8 mouse cellular contexts compared by ENCODE assay signal in genomic region chr11:59965227-59966101, GRCm38 (mm10). TPM values are rescaled to one million over a fixed set of nuclear protein-coding genes. Genes with fewer than 3 reads are reported as not detected.
DNase-seq lines count a peak whose midpoint lies in the region; ATAC-seq and TF ChIP-seq lines count a peak whose summit lies in the region.

No protein-coding gene starts in this region.

- H3K4me1 ChIP-seq in embryonic facial prominence, embryonic 15.5 days, result peaks cover 37% of the 10 kb centered on the region
- peaks cover 64% of the 10 kb centered on the region for H3K4me1 ChIP-seq in heart, embryonic 10.5 days
- H3K4me1 ChIP-seq in kidney, embryonic 14.5 days (ENCODE audit: control insufficient read depth, insufficient read depth, low read length), result peaks cover 19% of the 10 kb centered on the region
- H3K4me1 ChIP-seq in limb, embryonic 14.5 days (ENCODE audit: control insufficient read depth, insufficient read depth, low read length), result peaks cover 17% of the 10 kb centered on the region
- H3K4me1 ChIP-seq in midbrain, embryonic 15.5 days, result peaks cover 25% of the 10 kb centered on the region

- peak overlapping the region; percentile 97 for H3K4me2 ChIP-seq in embryonic facial prominence, embryonic 15.5 days (replicated peaks)
- H3K4me2 ChIP-seq in kidney, embryonic 14.5 days (replicated peaks; ENCODE audit: low read depth, low read length), result peak overlapping the region; percentile 96
- H3K4me2 ChIP-seq in limb, embryonic 14.5 days (replicated peaks; ENCODE audit: low read depth, low read length, severe bottlenecking), result peak overlapping the region; percentile 97
- H3K4me2 ChIP-seq in midbrain, embryonic 15.5 days, result peak overlapping the region; percentile 77

- ATAC-seq in embryonic facial prominence, embryonic 15.5 days (ENCODE audit: insufficient number of reproducible peaks, low FRiP score, low TSS enrichment, low read depth), result peak; percentile 77
- ATAC-seq in kidney, embryonic 14.5 days (ENCODE audit: low FRiP score, low TSS enrichment), result peak; percentile 85
- ATAC-seq in limb, embryonic 14.5 days (ENCODE audit: low FRiP score, low read depth), result peak; percentile 78
- ATAC-seq in midbrain, embryonic 15.5 days (replicated peaks), result peak; percentile 65

- 24% methylated on average over 25 of the region's 25 CpGs for WGBS in embryonic facial prominence, embryonic 15.5 days
- 30% methylated on average over 25 of the region's 25 CpGs for whole genome bisulfite sequencing in heart, embryonic 10.5 days
- 22% methylated on average over 25 of the region's 25 CpGs for WGBS in kidney, embryonic 14.5 days
- 26% methylated on average over 25 of the region's 25 CpGs for WGBS in limb, embryonic 14.5 days
- 38% methylated on average over 25 of the region's 25 CpGs for WGBS in midbrain, embryonic 15.5 days

- H3K9me3 ChIP-seq in embryonic facial prominence, embryonic 15.5 days (replicated peaks), result no peaks in the 10 kb centered on the region
- no peaks in the 10 kb centered on the region for H3K9me3 ChIP-seq in heart, embryonic 10.5 days
- H3K9me3 ChIP-seq in kidney, embryonic 14.5 days (ENCODE audit: control insufficient read depth, low read length), result no peaks in the 10 kb centered on the region
- no peaks in the 10 kb centered on the region for H3K9me3 ChIP-seq in limb, embryonic 14.5 days (ENCODE audit: control insufficient read depth, low read length)
- no peaks in the 10 kb centered on the region for H3K9me3 ChIP-seq in midbrain, embryonic 15.5 days

- DNase-seq in 3T3-L1 (ENCODE audit: low read depth, low spot score), result peak; percentile 68
- DNase-seq in adrenal gland, postnatal 36 days, result peak; percentile 85 to 88
- DNase-seq in heart, embryonic 10.5 days (ENCODE audit: low spot score), result peak; percentile 94
- DNase-seq in limb, embryonic 14.5 days (ENCODE audit: low spot score), result peak; percentile 68
- peak; percentile 52 to 77 for DNase-seq in spleen, adult 18-20 months

- peak overlapping the region; percentile 51 for H3K4me3 ChIP-seq in embryonic facial prominence, embryonic 15.5 days (replicated peaks)
- peak overlapping the region; percentile 70 for H3K4me3 ChIP-seq in heart, embryonic 10.5 days
- peak overlapping the region; percentile 49 for H3K4me3 ChIP-seq in kidney, embryonic 14.5 days (ENCODE audit: low read length)
- H3K4me3 ChIP-seq in limb, embryonic 14.5 days (replicated peaks; ENCODE audit: low read length), result peak overlapping the region; percentile 44
- H3K4me3 ChIP-seq in midbrain, embryonic 15.5 days, result peak overlapping the region; percentile 37

- TF ChIP-seq POLR2A in limb, embryonic 14.5 days (IDR thresholded peaks at IDR 0.05; ENCODE audit: borderline replicate concordance, extremely low read depth, insufficient read depth, insufficient read length), result no peak

- peak overlapping the region; percentile 68; the same call in 1 of the 2 replicates for H3K27ac ChIP-seq in embryonic facial prominence, embryonic 15.5 days (replicated peaks)
- peak overlapping the region; percentile 88 for H3K27ac ChIP-seq in heart, embryonic 10.5 days
- H3K27ac ChIP-seq in kidney, embryonic 14.5 days (ENCODE audit: low read depth, low read length), result peak overlapping the region; percentile 69
- H3K27ac ChIP-seq in limb, embryonic 14.5 days (replicated peaks; ENCODE audit: low read depth, low read length), result 0 out of 2 replicates have a peak overlapping the region, but pooled peaks have one; percentile 28
- no peak overlapping the region for H3K27ac ChIP-seq in midbrain, embryonic 15.5 days

- H3K9ac ChIP-seq in embryonic facial prominence, embryonic 15.5 days, result peak overlapping the region; percentile 35
- peak overlapping the region; percentile 60 for H3K9ac ChIP-seq in kidney, embryonic 14.5 days (ENCODE audit: low read depth, low read length)
- H3K9ac ChIP-seq in limb, embryonic 14.5 days (ENCODE audit: low read depth, low read length, severe bottlenecking), result peak overlapping the region; percentile 58
- peak overlapping the region; percentile 22 for H3K9ac ChIP-seq in midbrain, embryonic 15.5 days

- peaks cover 28% of the 10 kb centered on the region for H3K27me3 ChIP-seq in embryonic facial prominence, embryonic 15.5 days
- H3K27me3 ChIP-seq in heart, embryonic 10.5 days (ENCODE audit: insufficient read depth, poor library complexity, severe bottlenecking), result peaks cover 11% of the 10 kb centered on the region
- H3K27me3 ChIP-seq in kidney, embryonic 14.5 days (ENCODE audit: control insufficient read depth, insufficient read depth, low read length), result peaks cover 19% of the 10 kb centered on the region; the same call in 1 of the 2 replicates
- H3K27me3 ChIP-seq in limb, embryonic 14.5 days (ENCODE audit: control insufficient read depth, insufficient read depth, low read length), result peaks cover 26% of the 10 kb centered on the region
- H3K27me3 ChIP-seq in midbrain, embryonic 15.5 days (replicated peaks), result peaks cover 31% of the 10 kb centered on the region

- peaks cover 17% of the 10 kb centered on the region for H3K36me3 ChIP-seq in embryonic facial prominence, embryonic 15.5 days
- peaks cover 20% of the 10 kb centered on the region for H3K36me3 ChIP-seq in heart, embryonic 10.5 days
- peaks cover 17% of the 10 kb centered on the region for H3K36me3 ChIP-seq in kidney, embryonic 14.5 days (ENCODE audit: control insufficient read depth, insufficient read depth, low read length)
- peaks cover 16% of the 10 kb centered on the region for H3K36me3 ChIP-seq in limb, embryonic 14.5 days (ENCODE audit: control insufficient read depth, insufficient read depth, low read length)
- no peaks in the 10 kb centered on the region for H3K36me3 ChIP-seq in midbrain, embryonic 15.5 days (replicated peaks)

RNA-seq across cellular contexts. Expression of gene Rasd1, which starts 0.7 kb away (rescaled TPM):
- total RNA-seq in adrenal gland, postnatal 36 days (2021), result 10 to 100 TPM; 29.1 to 43.5 TPM
- polyA plus RNA-seq in embryonic facial prominence, embryonic 15.5 days (2015; fragmentation: Nextera tagmentation; extraction: Ambion mirVana), result 3.1 and 3.4 TPM in 2 replicates
- 12.2 and 17.4 TPM in 2 replicates for polyA plus RNA-seq in heart, embryonic 10.5 days (2016; fragmentation: Nextera tagmentation; extraction: Ambion mirVana)
- 3.0 and 3.6 TPM in 2 replicates for polyA plus RNA-seq in kidney, embryonic 14.5 days (2014; fragmentation: Nextera tagmentation; extraction: Ambion mirVana)
- 1.4 TPM in 2 replicates for polyA plus RNA-seq in limb, embryonic 14.5 days (2012; rRNA removed)
- polyA plus RNA-seq in limb, embryonic 14.5 days (2014; fragmentation: Nextera tagmentation; extraction: Ambion mirVana), result 1.6 and 2.1 TPM in 2 replicates
- polyA plus RNA-seq in midbrain, embryonic 15.5 days (2015; fragmentation: Nextera tagmentation; extraction: Ambion mirVana), result 1.2 and 1.6 TPM in 2 replicates

RNA-seq across cellular contexts. Expression of gene Med9, which starts 17.5 kb away (rescaled TPM):
- total RNA-seq in adrenal gland, postnatal 36 days (2021), result 10 to 100 TPM; 28.8 to 33.1 TPM
- 37.6 and 39.4 TPM in 2 replicates for polyA plus RNA-seq in embryonic facial prominence, embryonic 15.5 days (2015; fragmentation: Nextera tagmentation; extraction: Ambion mirVana)
- polyA plus RNA-seq in heart, embryonic 10.5 days (2016; fragmentation: Nextera tagmentation; extraction: Ambion mirVana), result 51.8 and 55.6 TPM in 2 replicates
- 41.3 and 43.7 TPM in 2 replicates for polyA plus RNA-seq in kidney, embryonic 14.5 days (2014; fragmentation: Nextera tagmentation; extraction: Ambion mirVana)
- polyA plus RNA-seq in limb, embryonic 14.5 days (2012; rRNA removed), result 21.7 and 26.1 TPM in 2 replicates
- polyA plus RNA-seq in limb, embryonic 14.5 days (2014; fragmentation: Nextera tagmentation; extraction: Ambion mirVana), result 34.6 TPM in 2 replicates
- 32.4 and 33.7 TPM in 2 replicates for polyA plus RNA-seq in midbrain, embryonic 15.5 days (2015; fragmentation: Nextera tagmentation; extraction: Ambion mirVana)
